Mouse (Mus musculus) liver, postnatal 0 days (tissue): ENCODE data around the gene Slc25a35.

Experiments
- CTCF ChIP-seq: sonication (generic); IDR thresholded peaks from 2 replicates; pipeline ENCODE4 v1.5.1; 2016; ENCODE audit warnings: antibody characterized with exemption, low read depth
- EP300 ChIP-seq: IDR thresholded peaks from 2 replicates; pipeline ENCODE4 v1.6.1; 2016; ENCODE audit warnings: antibody characterized with exemption, low read depth, mild to moderate bottlenecking

DNA sequence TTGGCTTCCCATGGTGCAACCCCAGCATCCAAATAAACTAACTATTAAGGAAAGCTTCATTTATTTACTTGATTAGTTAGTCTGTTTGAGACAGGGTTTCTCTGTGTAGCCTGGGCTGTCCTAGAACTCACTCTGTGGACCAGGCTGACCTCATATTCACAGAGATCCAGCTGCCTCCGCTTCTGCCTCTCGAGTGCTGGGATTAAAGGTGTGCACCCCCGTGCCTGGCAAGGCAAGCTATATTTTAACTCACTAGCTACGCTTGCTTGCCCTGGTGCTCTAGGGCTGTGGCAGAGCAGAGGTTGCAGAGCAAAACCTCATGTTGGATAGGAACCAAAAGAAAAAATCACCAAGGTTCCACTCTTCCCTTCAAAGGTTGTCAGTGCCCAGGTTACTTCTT is 27.4 kb upstream of the Slc25a35 start:
- no peak for TF ChIP-seq CTCF
- TF ChIP-seq EP300: no peak
